Mouse (Mus musculus): Measurements from ENCODE around the gene Ccdc81. TPM values are rescaled to one million over a fixed set of nuclear protein-coding genes. Genes with fewer than 3 reads are reported as not detected.

Ccdc81 gene
- 0.07 TPM in 1 of 2 replicates, not detected in the other for polyA plus RNA-seq (2012; rRNA removed)

GRCm38 (mm10) chr7:89903442-89904343 is at the start of gene Ccdc81:
Gene Ccdc81 (minus strand): TSS chr7:89903629.
- H3K4me1 ChIP-seq (ENCODE audit: control insufficient read depth, insufficient read depth, insufficient read length) = no peaks in the 10 kb centered on the region
- 66% methylated on average over 22 of the region's 22 CpGs for WGBS
- H3K4me3 ChIP-seq (ENCODE audit: extremely low read depth, insufficient read depth, insufficient read length) = no peak within 1 kb of the TSS
- H3K27me3 ChIP-seq (ENCODE audit: control insufficient read depth, insufficient read depth, low read length) = no peaks in the 10 kb centered on the region
- no peak for TF ChIP-seq CTCF (IDR thresholded peaks at IDR 0.05; ENCODE audit: extremely low read depth, insufficient read depth, insufficient read length, insufficient replicate concordance)
- TF ChIP-seq POLR2A (IDR thresholded peaks at IDR 0.05; ENCODE audit: low read depth, low read length) = no peak
- DNase-seq (ENCODE audit: low read depth in 1 of 2, low spot score in 2 of 2) = no peak
- H3K27ac ChIP-seq (ENCODE audit: insufficient read depth, low read length) = no peak within 1 kb of the TSS
- no peaks in the 10 kb centered on the region for H3K36me3 ChIP-seq (ENCODE audit: control insufficient read depth, insufficient read depth, low read length)

- no peak for TF ChIP-seq CTCF (IDR thresholded peaks at IDR 0.05; ENCODE audit: extremely low read depth, insufficient read depth, insufficient read length, insufficient replicate concordance)
- TF ChIP-seq POLR2A (IDR thresholded peaks at IDR 0.05; ENCODE audit: low read depth, low read length) = no peak
- H3K27ac ChIP-seq (ENCODE audit: insufficient read depth, low read length) = no peak overlapping the region
- H3K4me1 ChIP-seq (ENCODE audit: control insufficient read depth, insufficient read depth, insufficient read length) = no peaks in the 10 kb centered on the region
- no peaks in the 10 kb centered on the region for H3K27me3 ChIP-seq (ENCODE audit: control insufficient read depth, insufficient read depth, low read length)
- H3K4me3 ChIP-seq (ENCODE audit: extremely low read depth, insufficient read depth, insufficient read length) = no peak overlapping the region
- no peak for DNase-seq (ENCODE audit: low read depth in 1 of 2, low spot score in 2 of 2)
- 75% methylated on average over 4 of the region's 4 CpGs for WGBS
- no peaks in the 10 kb centered on the region for H3K36me3 ChIP-seq (ENCODE audit: control insufficient read depth, insufficient read depth, low read length)
These were observed 46.0 kb upstream of the Ccdc81 start for GRCm38 (mm10) chr7:89949403-89949802.

- Histone ChIP-seq H3K27ac (ENCODE audit: insufficient read depth, low read length) (no peak overlapping the region), H3K27me3 (ENCODE audit: control insufficient read depth, insufficient read depth, low read length) (no peaks in the 10 kb centered on the region), H3K36me3 (ENCODE audit: control insufficient read depth, insufficient read depth, low read length) (no peaks in the 10 kb centered on the region), H3K4me3 (ENCODE audit: extremely low read depth, insufficient read depth, insufficient read length) (no peak overlapping the region), H3K4me1 (ENCODE audit: control insufficient read depth, insufficient read depth, insufficient read length) (no peaks in the 10 kb centered on the region)
- WGBS = 89% methylated on average over 7 of the region's 7 CpGs
- no peak for DNase-seq (ENCODE audit: low read depth in 1 of 2, low spot score in 2 of 2)
- TF ChIP-seq POLR2A (IDR thresholded peaks at IDR 0.05; ENCODE audit: low read depth, low read length) (no peak), CTCF (IDR thresholded peaks at IDR 0.05; ENCODE audit: extremely low read depth, insufficient read depth, insufficient read length, insufficient replicate concordance) (no peak)
These were observed 44.6 kb upstream of the Ccdc81 start for GRCm38 (mm10) chr7:89948026-89948425.

DNA sequence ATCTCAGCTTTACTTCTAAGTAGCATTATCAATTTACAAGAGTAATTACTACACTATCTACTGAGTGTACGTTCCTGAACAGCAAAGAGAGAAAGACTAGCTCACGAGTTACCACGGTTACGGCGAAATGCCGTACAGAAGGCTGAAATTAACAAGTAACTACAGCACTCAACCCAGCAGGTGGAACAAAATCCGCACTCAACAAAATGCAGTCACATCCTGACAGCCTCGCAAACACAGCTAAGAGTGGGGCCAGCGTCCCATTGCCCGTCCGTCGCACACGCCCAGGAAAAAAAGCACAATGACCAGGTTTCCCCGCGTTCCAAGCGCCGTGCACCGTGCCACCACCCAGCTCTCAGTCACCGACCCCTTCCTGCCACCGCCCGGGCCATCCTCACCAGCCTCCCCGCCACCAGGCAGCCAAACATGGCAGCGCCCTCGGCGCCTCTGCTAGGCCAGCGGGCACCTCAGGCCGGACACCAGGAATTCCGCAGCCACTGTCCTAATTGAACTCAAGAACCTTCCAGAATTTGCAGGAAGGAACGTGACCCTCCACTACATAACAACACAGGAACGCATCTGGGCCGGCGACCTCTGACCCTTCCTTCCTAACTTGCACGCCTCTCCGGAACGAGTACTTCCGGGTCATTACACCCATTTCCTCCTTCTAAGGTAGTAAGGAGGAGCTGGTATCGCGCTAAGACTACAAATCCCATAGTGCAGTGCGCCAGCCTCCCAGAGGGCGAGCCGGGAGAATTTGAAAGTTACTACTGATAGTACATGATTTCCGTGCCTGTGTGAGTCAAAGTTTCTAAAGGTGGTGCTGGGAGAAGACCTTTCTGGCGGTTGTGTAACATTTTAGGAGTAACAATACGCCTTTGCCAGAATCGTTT is 37.4 kb upstream of the Ccdc81 start, which contains the start of gene Hikeshi:
Gene Hikeshi, minus strand, starts transcription at position 634 of the 893 bp plus-strand sequence.
- Histone ChIP-seq H3K4me1 (ENCODE audit: control insufficient read depth, insufficient read depth, insufficient read length) (peaks cover 2% of the 10 kb centered on the region; the same call in 1 of the 2 replicates), H3K27ac (ENCODE audit: insufficient read depth, low read length) (peak within 1 kb of the TSS; percentile 75), H3K36me3 (ENCODE audit: control insufficient read depth, insufficient read depth, low read length) (no peaks in the 10 kb centered on the region), H3K4me3 (ENCODE audit: extremely low read depth, insufficient read depth, insufficient read length) (peak within 1 kb of the TSS; percentile 84), H3K27me3 (ENCODE audit: control insufficient read depth, insufficient read depth, low read length) (no peaks in the 10 kb centered on the region)
- peak; percentile 95 to 98 for DNase-seq (ENCODE audit: low read depth in 1 of 2, low spot score in 2 of 2)
- TF ChIP-seq POLR2A (IDR thresholded peaks at IDR 0.05; ENCODE audit: low read depth, low read length) (peak; percentile 13; the same call in 1 of the 2 replicates), CTCF (IDR thresholded peaks at IDR 0.05; ENCODE audit: extremely low read depth, insufficient read depth, insufficient read length, insufficient replicate concordance) (no peak)
- whole genome bisulfite sequencing = under 1% methylated on average over 45 of the region's 45 CpGs

- DNase-seq (ENCODE audit: low read depth in 1 of 2, low spot score in 2 of 2) = no peak
- 61% methylated on average over 15 of the region's 15 CpGs for WGBS
- TF ChIP-seq CTCF (IDR thresholded peaks at IDR 0.05; ENCODE audit: extremely low read depth, insufficient read depth, insufficient read length, insufficient replicate concordance) (no peak), POLR2A (IDR thresholded peaks at IDR 0.05; ENCODE audit: low read depth, low read length) (no peak)
- no peak overlapping the region for H3K27ac ChIP-seq (ENCODE audit: insufficient read depth, low read length)
- H3K36me3 ChIP-seq (ENCODE audit: control insufficient read depth, insufficient read depth, low read length) = no peaks in the 10 kb centered on the region
- peaks cover 2% of the 10 kb centered on the region; the same call in 1 of the 2 replicates for H3K4me1 ChIP-seq (ENCODE audit: control insufficient read depth, insufficient read depth, insufficient read length)
- no peaks in the 10 kb centered on the region for H3K27me3 ChIP-seq (ENCODE audit: control insufficient read depth, insufficient read depth, low read length)
- H3K4me3 ChIP-seq (ENCODE audit: extremely low read depth, insufficient read depth, insufficient read length) = no peak overlapping the region; the same call in 1 of the 2 replicates
These were observed 36.3 kb upstream of the Ccdc81 start for GRCm38 (mm10) chr7:89939497-89940353.
